Mouse (Mus musculus) embryonic facial prominence, embryonic 11.5 days (tissue): Measurements from ENCODE around the gene Gm11492. TPM values are rescaled to one million over a fixed set of nuclear protein-coding genes. Genes with fewer than 3 reads are reported as not detected.

Experiments
- ATAC-seq: fragments of 200-750 bp; cut with Nextera tagmentation; replicated peaks from 2 replicates; pipeline ENCODE4 v1.8.0; 2017; ENCODE audit warnings: low read depth; ENCODE audit not compliant: insufficient number of reproducible peaks, low FRiP score, low TSS enrichment
- DNase-seq: peaks from one replicate; pipeline ENCODE4 v3.0.0-alpha.2; 2015; ENCODE audit warnings: low spot score
- H3K27ac ChIP-seq: fragments of 300-500 bp; sonication (generic); replicated peaks from 2 replicates; pipeline ENCODE4 v1.5.1; 2014; ENCODE audit warnings: mild to moderate bottlenecking, low read depth, low read length, control low read depth
- H3K27me3 ChIP-seq: fragments of 300-500 bp; sonication (generic); 2 replicates; pipeline ENCODE4 v1.6.1; 2014; ENCODE audit warnings: mild to moderate bottlenecking, low read length, moderate library complexity, mixed read lengths; ENCODE audit not compliant: control insufficient read depth, insufficient read depth
- H3K36me3 ChIP-seq: fragments of 300-500 bp; sonication (generic); replicated peaks from 2 replicates; pipeline ENCODE4 v1.6.1; 2014; ENCODE audit warnings: low read depth, mild to moderate bottlenecking, low read length, moderate library complexity, mixed read lengths; ENCODE audit not compliant: control insufficient read depth, insufficient read depth
- H3K4me1 ChIP-seq: fragments of 300-500 bp; sonication (generic); 2 replicates; pipeline ENCODE4 v1.6.1; 2014; ENCODE audit warnings: low read length, mixed read lengths; ENCODE audit not compliant: control insufficient read depth, insufficient read depth
- H3K4me2 ChIP-seq: fragments of 300-500 bp; sonication (generic); 2 replicates; pipeline ENCODE4 v1.6.1; 2014; ENCODE audit warnings: low read depth, mild to moderate bottlenecking, control low read depth, low read length, moderate library complexity
- H3K4me3 ChIP-seq: fragments of 300-500 bp; sonication (generic); 2 replicates; pipeline ENCODE4 v1.5.1; 2014; ENCODE audit warnings: low read depth, low read length, control low read depth
- H3K9ac ChIP-seq: fragments of 300-500 bp; sonication (generic); replicated peaks from 2 replicates; pipeline ENCODE4 v1.6.1; 2014; ENCODE audit warnings: mild to moderate bottlenecking, control low read depth, low read length
- H3K9me3 ChIP-seq: fragments of 300-500 bp; sonication (generic); replicated peaks from 2 replicates; pipeline ENCODE4 v1.6.1; 2016; ENCODE audit warnings: mild to moderate bottlenecking, low read length, inconsistent platforms, mixed read lengths; ENCODE audit not compliant: control insufficient read depth
- WGBS: fragments of 180-500 bp; shearing (Covaris S2); extraction: QIAGEN DNeasy Blood & Tissue Kit; methylation state at CpG from one replicate; pipeline ENCODE4 v1.1.7; 2014; 5-methylcytosine and 5-hydroxymethylcytosine counted together
- polyA plus RNA-seq: library from polyadenylated mRNA; unstranded; fragments of >200 nt; fragmentation: Nextera tagmentation; extraction: Ambion mirVana; gene quantifications from 2 replicates; pipeline ENCODE4 v1.2.1, GENCODE M21; 2014

Gm11492 gene
- polyA plus RNA-seq, 1 experiment from 2014 or later, result not detected

- no peak for DNase-seq
Observed at GRCm38 (mm10) chr11:87580543-87581085, 14.2 kb downstream of the Gm11492 start.

GRCm38 (mm10) chr11:87581161-87581865 is 14.9 kb downstream of the Gm11492 start:
- Histone ChIP-seq H3K9me3 (no peaks in the 10 kb centered on the region), H3K9ac (no peak overlapping the region), H3K4me3 (no peak overlapping the region), H3K4me1 (no peaks in the 10 kb centered on the region), H3K27me3 (no peaks in the 10 kb centered on the region), H3K4me2 (no peak overlapping the region), H3K27ac (no peak overlapping the region), H3K36me3 (no peaks in the 10 kb centered on the region)
- 87% methylated on average over 12 of the region's 12 CpGs for WGBS
- ATAC-seq (no peak), DNase-seq (no peak)

More at GRCm38 (mm10) chr11:87580543-87581085, 14.2 kb downstream of the Gm11492 start:
- Histone ChIP-seq H3K9me3 (no peaks in the 10 kb centered on the region), H3K4me2 (no peak overlapping the region; the same call in 1 of the 2 replicates), H3K4me1 (no peaks in the 10 kb centered on the region), H3K36me3 (no peaks in the 10 kb centered on the region), H3K27me3 (no peaks in the 10 kb centered on the region), H3K27ac (no peak overlapping the region), H3K9ac (no peak overlapping the region), H3K4me3 (no peak overlapping the region)
- no peak for ATAC-seq
- WGBS, result 46% methylated on average over 10 of the region's 10 CpGs

- H3K4me1 ChIP-seq, result no peaks in the 10 kb centered on the region
- 81% methylated on average over 8 of the region's 8 CpGs for WGBS
Observed at GRCm38 (mm10) chr11:87581933-87582710, 15.7 kb downstream of the Gm11492 start.

GRCm38 (mm10) chr11:87583291-87584034 is 17.0 kb downstream of the Gm11492 start:
- H3K4me2 ChIP-seq, result no peak overlapping the region
- no peaks in the 10 kb centered on the region for H3K9me3 ChIP-seq
- no peaks in the 10 kb centered on the region for H3K36me3 ChIP-seq
- no peaks in the 10 kb centered on the region for H3K27me3 ChIP-seq
- H3K4me1 ChIP-seq, result no peaks in the 10 kb centered on the region
- H3K27ac ChIP-seq, result no peak overlapping the region
- DNase-seq (no peak), ATAC-seq (no peak)
- H3K4me3 ChIP-seq, result no peak overlapping the region
- no peak overlapping the region for H3K9ac ChIP-seq
- WGBS, result 83% methylated on average over 6 of the region's 6 CpGs

More at GRCm38 (mm10) chr11:87581933-87582710, 15.7 kb downstream of the Gm11492 start:
- Histone ChIP-seq H3K9me3 (no peaks in the 10 kb centered on the region), H3K4me2 (no peak overlapping the region), H3K36me3 (no peaks in the 10 kb centered on the region), H3K27me3 (no peaks in the 10 kb centered on the region), H3K27ac (no peak overlapping the region), H3K4me3 (no peak overlapping the region), H3K9ac (no peak overlapping the region)
- ATAC-seq, result no peak
- no peak for DNase-seq

GRCm38 (mm10) chr11:87584711-87585505 is 18.5 kb downstream of the Gm11492 start:
- WGBS, result 82% methylated on average over 10 of the region's 10 CpGs
- DNase-seq, result no peak

GRCm38 (mm10) chr11:87587211-87587874 is 20.9 kb downstream of the Gm11492 start:
- Histone ChIP-seq H3K4me1 (no peaks in the 10 kb centered on the region), H3K4me3 (no peak overlapping the region), H3K36me3 (no peaks in the 10 kb centered on the region), H3K4me2 (no peak overlapping the region), H3K9me3 (no peaks in the 10 kb centered on the region), H3K27ac (no peak overlapping the region), H3K9ac (no peak overlapping the region), H3K27me3 (no peaks in the 10 kb centered on the region)
- WGBS, result 87% methylated on average over 5 of the region's 5 CpGs
- no peak for DNase-seq
- ATAC-seq, result no peak

More at GRCm38 (mm10) chr11:87584711-87585505, 18.5 kb downstream of the Gm11492 start:
- no peak for ATAC-seq
- Histone ChIP-seq H3K4me3 (no peak overlapping the region), H3K27me3 (no peaks in the 10 kb centered on the region), H3K27ac (no peak overlapping the region), H3K36me3 (no peaks in the 10 kb centered on the region), H3K4me2 (no peak overlapping the region), H3K9ac (no peak overlapping the region), H3K9me3 (no peaks in the 10 kb centered on the region), H3K4me1 (no peaks in the 10 kb centered on the region)

GRCm38 (mm10) chr11:87589605-87590004 is 23.2 kb downstream of the Gm11492 start:
- no peak for ATAC-seq
- Histone ChIP-seq H3K4me2 (no peak overlapping the region), H3K9ac (no peak overlapping the region), H3K27ac (no peak overlapping the region), H3K4me3 (no peak overlapping the region), H3K27me3 (no peaks in the 10 kb centered on the region), H3K9me3 (no peaks in the 10 kb centered on the region), H3K36me3 (no peaks in the 10 kb centered on the region), H3K4me1 (no peaks in the 10 kb centered on the region; the same call in 1 of the 2 replicates)
- no peak for DNase-seq
- 93% methylated on average over 8 of the region's 8 CpGs for WGBS
